Mouse (Mus musculus) lung, postnatal 0 days (tissue): ENCODE results near the gene Odf3b.

Experiments used
- CTCF ChIP-seq: IDR thresholded peaks from 2 replicates; pipeline ENCODE4 v1.5.1; 2016; ENCODE audit warnings: antibody characterized with exemption, mild to moderate bottlenecking
- EP300 ChIP-seq: IDR thresholded peaks from 2 replicates; pipeline ENCODE4 v1.6.1; 2016; ENCODE audit warnings: antibody characterized with exemption, mild to moderate bottlenecking, control low read depth

DNA sequence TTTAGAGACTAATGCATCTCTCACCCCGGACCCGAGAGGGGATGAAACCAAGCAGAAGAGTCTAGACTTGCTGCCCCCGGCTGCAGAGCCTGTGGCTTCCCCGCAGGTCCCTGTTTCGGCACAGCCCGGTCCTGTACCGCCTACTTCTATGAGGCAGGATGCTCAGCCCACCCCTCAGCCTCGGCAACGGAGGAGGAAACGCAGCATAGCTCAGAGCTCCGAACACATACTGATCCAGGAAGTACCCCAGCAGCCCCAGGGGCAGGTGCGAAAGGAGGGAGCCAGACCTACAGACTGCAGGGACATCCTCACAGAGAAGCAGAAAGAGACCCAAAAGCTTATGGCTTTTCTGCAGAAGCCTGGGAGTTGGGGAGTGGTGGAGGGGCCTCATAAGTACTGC, 8.0 kb upstream of the Odf3b start:
- no peak for TF ChIP-seq CTCF
- TF ChIP-seq EP300 = no peak
